Mouse (Mus musculus): ENCODE results near the gene Astn1. TPM values are rescaled to one million over a fixed set of nuclear protein-coding genes. Genes with fewer than 3 reads are reported as not detected.

Gene Astn1
- polyA plus RNA-seq, 1 experiment from 2014 or later = 4.5 TPM

GRCm38 (mm10) chr1:158490175-158490574, 128.1 kb downstream of the Astn1 start:
- Histone ChIP-seq H3K9me3 (ENCODE audit: control insufficient read depth, low read length) (no peaks in the 10 kb centered on the region), H3K27me3 (ENCODE audit: control insufficient read depth, insufficient read depth, low read length) (no peaks in the 10 kb centered on the region), H3K4me3 (ENCODE audit: low read depth, low read length) (no peak overlapping the region), H3K27ac (replicated peaks; ENCODE audit: low read depth, low read length) (no peak overlapping the region), H3K4me2 (ENCODE audit: low read depth, severe bottlenecking) (no peak overlapping the region), H3K36me3 (ENCODE audit: control insufficient read depth, insufficient read depth, low read length) (no peaks in the 10 kb centered on the region), H3K4me1 (ENCODE audit: control insufficient read depth, insufficient read depth, low read length) (no peaks in the 10 kb centered on the region), H3K9ac (ENCODE audit: low read length) (no peak overlapping the region)
- WGBS = 58% methylated on average over 1 of the region's 1 CpGs
- ATAC-seq (ENCODE audit: insufficient number of reproducible peaks, low FRiP score, low TSS enrichment, low read depth) (no peak), DNase-seq (ENCODE audit: low spot score) (no peak)

GRCm38 (mm10) chr1:158493289-158493688, 131.2 kb downstream of the Astn1 start:
- Histone ChIP-seq H3K27ac (replicated peaks; ENCODE audit: low read depth, low read length) (no peak overlapping the region), H3K36me3 (ENCODE audit: control insufficient read depth, insufficient read depth, low read length) (no peaks in the 10 kb centered on the region), H3K9ac (ENCODE audit: low read length) (no peak overlapping the region), H3K4me2 (ENCODE audit: low read depth, severe bottlenecking) (no peak overlapping the region), H3K9me3 (ENCODE audit: control insufficient read depth, low read length) (no peaks in the 10 kb centered on the region), H3K4me1 (ENCODE audit: control insufficient read depth, insufficient read depth, low read length) (no peaks in the 10 kb centered on the region), H3K4me3 (ENCODE audit: low read depth, low read length) (no peak overlapping the region), H3K27me3 (ENCODE audit: control insufficient read depth, insufficient read depth, low read length) (no peaks in the 10 kb centered on the region)
- WGBS = 89% methylated on average over 3 of the region's 3 CpGs
- DNase-seq (ENCODE audit: low spot score) (no peak), ATAC-seq (ENCODE audit: insufficient number of reproducible peaks, low FRiP score, low TSS enrichment, low read depth) (no peak)

GRCm38 (mm10) chr1:158500140-158500539, 138.1 kb downstream of the Astn1 start:
- Histone ChIP-seq H3K9ac (ENCODE audit: low read length) (no peak overlapping the region), H3K9me3 (ENCODE audit: control insufficient read depth, low read length) (no peaks in the 10 kb centered on the region), H3K36me3 (ENCODE audit: control insufficient read depth, insufficient read depth, low read length) (no peaks in the 10 kb centered on the region), H3K4me1 (ENCODE audit: control insufficient read depth, insufficient read depth, low read length) (no peaks in the 10 kb centered on the region), H3K27ac (replicated peaks; ENCODE audit: low read depth, low read length) (no peak overlapping the region), H3K4me2 (ENCODE audit: low read depth, severe bottlenecking) (no peak overlapping the region), H3K4me3 (ENCODE audit: low read depth, low read length) (no peak overlapping the region), H3K27me3 (ENCODE audit: control insufficient read depth, insufficient read depth, low read length) (no peaks in the 10 kb centered on the region)
- DNase-seq (ENCODE audit: low spot score) (no peak), ATAC-seq (ENCODE audit: insufficient number of reproducible peaks, low FRiP score, low TSS enrichment, low read depth) (no peak)
- 69% methylated on average over 4 of the region's 4 CpGs for WGBS

GRCm38 (mm10) chr1:158501019-158501418, 138.9 kb downstream of the Astn1 start:
- H3K9me3 ChIP-seq (ENCODE audit: control insufficient read depth, low read length) = no peaks in the 10 kb centered on the region
- H3K27ac ChIP-seq (replicated peaks; ENCODE audit: low read depth, low read length) = no peak overlapping the region
- no peak for ATAC-seq (ENCODE audit: insufficient number of reproducible peaks, low FRiP score, low TSS enrichment, low read depth)
- H3K27me3 ChIP-seq (ENCODE audit: control insufficient read depth, insufficient read depth, low read length) = no peaks in the 10 kb centered on the region
- H3K4me2 ChIP-seq (ENCODE audit: low read depth, severe bottlenecking) = no peak overlapping the region
- DNase-seq (ENCODE audit: low spot score) = no peak
- H3K4me3 ChIP-seq (ENCODE audit: low read depth, low read length) = no peak overlapping the region
- no peaks in the 10 kb centered on the region for H3K4me1 ChIP-seq (ENCODE audit: control insufficient read depth, insufficient read depth, low read length)
- 55% methylated on average over 4 of the region's 4 CpGs for WGBS
- no peak overlapping the region for H3K9ac ChIP-seq (ENCODE audit: low read length)
- no peaks in the 10 kb centered on the region for H3K36me3 ChIP-seq (ENCODE audit: control insufficient read depth, insufficient read depth, low read length)

DNA sequence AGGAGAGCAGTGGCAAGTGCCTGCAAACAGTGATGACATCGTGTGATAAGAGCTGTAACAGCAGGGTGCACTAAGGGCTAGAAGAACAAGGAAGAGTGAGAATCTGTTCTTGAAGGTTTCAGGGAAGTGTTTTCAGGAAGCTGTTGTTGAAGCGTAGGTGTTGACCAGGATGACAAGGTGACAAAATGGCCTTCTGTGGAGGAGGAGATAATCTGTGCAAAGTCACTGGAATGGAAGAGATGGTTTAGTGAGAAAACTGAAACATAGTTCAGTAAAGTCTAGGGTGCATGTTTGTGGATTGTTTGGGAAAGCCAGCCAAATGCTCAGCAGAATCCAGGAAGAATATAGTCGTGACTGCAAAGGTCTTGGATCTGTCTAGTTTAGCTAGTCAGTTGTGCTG, 145.5 kb downstream of the Astn1 start:
- DNase-seq (ENCODE audit: low spot score) (no peak), ATAC-seq (ENCODE audit: insufficient number of reproducible peaks, low FRiP score, low TSS enrichment, low read depth) (no peak)
- H3K27me3 ChIP-seq (ENCODE audit: control insufficient read depth, insufficient read depth, low read length) = no peaks in the 10 kb centered on the region
- no peaks in the 10 kb centered on the region for H3K9me3 ChIP-seq (ENCODE audit: control insufficient read depth, low read length)
- WGBS = 55% methylated on average over 3 of the region's 3 CpGs
- no peak overlapping the region for H3K4me2 ChIP-seq (ENCODE audit: low read depth, severe bottlenecking)
- no peak overlapping the region for H3K9ac ChIP-seq (ENCODE audit: low read length)
- H3K36me3 ChIP-seq (ENCODE audit: control insufficient read depth, insufficient read depth, low read length) = no peaks in the 10 kb centered on the region
- no peaks in the 10 kb centered on the region for H3K4me1 ChIP-seq (ENCODE audit: control insufficient read depth, insufficient read depth, low read length)
- no peak overlapping the region for H3K27ac ChIP-seq (replicated peaks; ENCODE audit: low read depth, low read length)
- H3K4me3 ChIP-seq (ENCODE audit: low read depth, low read length) = no peak overlapping the region

DNA sequence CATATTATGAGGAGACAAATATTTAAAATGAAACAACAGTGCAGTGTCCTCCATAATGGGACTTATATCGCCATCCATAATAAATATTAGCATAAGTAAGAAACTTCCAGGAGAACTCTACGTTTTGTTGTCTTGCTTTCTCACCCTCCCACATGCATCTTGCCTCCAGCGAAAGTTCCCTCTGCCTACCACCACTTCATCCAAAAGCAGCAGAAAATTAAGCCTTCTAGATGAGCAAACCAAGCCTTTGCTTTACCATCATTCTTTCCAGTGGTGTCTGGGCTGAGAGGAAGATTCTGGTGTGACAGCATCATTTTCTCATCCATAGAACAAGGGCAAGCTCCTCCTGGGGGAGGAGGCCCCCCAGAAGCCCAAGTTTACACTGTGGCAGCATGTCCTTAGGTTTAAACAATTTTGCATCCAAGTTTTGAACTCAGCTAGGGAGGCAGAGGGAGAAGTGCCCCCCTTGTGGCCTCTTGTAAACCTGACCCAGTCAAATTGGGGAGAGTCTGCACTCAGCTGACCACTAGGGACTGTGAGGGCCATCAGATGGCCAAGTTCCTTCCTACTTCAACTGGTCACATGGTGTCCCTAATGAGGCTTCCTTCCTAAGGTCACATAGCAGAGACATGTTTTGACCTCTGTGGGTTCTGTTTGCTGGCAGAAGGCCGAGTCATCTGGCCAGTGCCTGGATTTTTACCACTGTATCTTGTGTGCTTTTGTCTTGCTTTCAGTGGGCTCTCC, 147.2 kb downstream of the Astn1 start:
- no peaks in the 10 kb centered on the region for H3K36me3 ChIP-seq (ENCODE audit: control insufficient read depth, insufficient read depth, low read length)
- DNase-seq (ENCODE audit: low spot score) = no peak
- H3K27ac ChIP-seq (replicated peaks; ENCODE audit: low read depth, low read length) = no peak overlapping the region
- H3K4me1 ChIP-seq (ENCODE audit: control insufficient read depth, insufficient read depth, low read length) = no peaks in the 10 kb centered on the region
- H3K9me3 ChIP-seq (ENCODE audit: control insufficient read depth, low read length) = no peaks in the 10 kb centered on the region
- no peak overlapping the region for H3K4me2 ChIP-seq (ENCODE audit: low read depth, severe bottlenecking)
- no peaks in the 10 kb centered on the region for H3K27me3 ChIP-seq (ENCODE audit: control insufficient read depth, insufficient read depth, low read length)
- H3K9ac ChIP-seq (ENCODE audit: low read length) = no peak overlapping the region
- WGBS = 82% methylated on average over 4 of the region's 4 CpGs
- no peak overlapping the region for H3K4me3 ChIP-seq (ENCODE audit: low read depth, low read length)
- no peak for ATAC-seq (ENCODE audit: insufficient number of reproducible peaks, low FRiP score, low TSS enrichment, low read depth)

GRCm38 (mm10) chr1:158510478-158511207, 148.6 kb downstream of the Astn1 start:
- no peak overlapping the region for H3K9ac ChIP-seq (ENCODE audit: low read length)
- H3K4me2 ChIP-seq (ENCODE audit: low read depth, severe bottlenecking) = no peak overlapping the region
- H3K36me3 ChIP-seq (ENCODE audit: control insufficient read depth, insufficient read depth, low read length) = no peaks in the 10 kb centered on the region
- no peak overlapping the region for H3K4me3 ChIP-seq (ENCODE audit: low read depth, low read length)
- DNase-seq (ENCODE audit: low spot score) (no peak), ATAC-seq (ENCODE audit: insufficient number of reproducible peaks, low FRiP score, low TSS enrichment, low read depth) (no peak)
- WGBS = 96% methylated on average over 15 of the region's 15 CpGs
- no peaks in the 10 kb centered on the region for H3K27me3 ChIP-seq (ENCODE audit: control insufficient read depth, insufficient read depth, low read length)
- H3K9me3 ChIP-seq (ENCODE audit: control insufficient read depth, low read length) = no peaks in the 10 kb centered on the region
- H3K27ac ChIP-seq (replicated peaks; ENCODE audit: low read depth, low read length) = no peak overlapping the region
- H3K4me1 ChIP-seq (ENCODE audit: control insufficient read depth, insufficient read depth, low read length) = no peaks in the 10 kb centered on the region

DNA sequence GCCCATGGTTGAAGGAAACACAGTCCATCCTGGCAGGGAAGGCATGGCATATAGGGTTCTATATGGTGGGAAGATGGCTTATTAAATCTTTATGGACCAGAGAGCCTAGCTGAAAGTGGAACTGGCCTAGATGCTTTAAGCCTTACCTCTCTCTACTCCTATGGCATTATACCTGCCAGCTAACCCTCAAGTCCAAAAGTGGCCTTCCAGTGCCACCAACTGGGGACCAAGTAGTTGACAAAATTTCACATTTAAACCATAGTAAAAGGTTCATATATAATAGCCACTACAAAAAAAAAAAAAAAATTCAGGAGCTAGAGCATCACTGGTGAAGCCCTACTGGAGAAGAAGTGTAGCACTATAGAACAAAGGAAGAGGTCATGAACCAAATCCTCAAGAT, 150.0 kb downstream of the Astn1 start:
- ATAC-seq (ENCODE audit: insufficient number of reproducible peaks, low FRiP score, low TSS enrichment, low read depth) = no peak

More for the DNA sequence above, 150.0 kb downstream of the Astn1 start:
- Histone ChIP-seq H3K27ac (replicated peaks; ENCODE audit: low read depth, low read length) (no peak overlapping the region), H3K9me3 (ENCODE audit: control insufficient read depth, low read length) (no peaks in the 10 kb centered on the region), H3K4me2 (ENCODE audit: low read depth, severe bottlenecking) (no peak overlapping the region), H3K4me1 (ENCODE audit: control insufficient read depth, insufficient read depth, low read length) (no peaks in the 10 kb centered on the region), H3K9ac (ENCODE audit: low read length) (no peak overlapping the region), H3K4me3 (ENCODE audit: low read depth, low read length) (no peak overlapping the region), H3K36me3 (ENCODE audit: control insufficient read depth, insufficient read depth, low read length) (no peaks in the 10 kb centered on the region), H3K27me3 (ENCODE audit: control insufficient read depth, insufficient read depth, low read length) (no peaks in the 10 kb centered on the region)
- DNase-seq (ENCODE audit: low spot score) = no peak

Data from limb, embryonic 11.5 days (tissue).